Mouse (Mus musculus): ENCODE data around the gene Tmc7.

The Tmc7 gene

DNA sequence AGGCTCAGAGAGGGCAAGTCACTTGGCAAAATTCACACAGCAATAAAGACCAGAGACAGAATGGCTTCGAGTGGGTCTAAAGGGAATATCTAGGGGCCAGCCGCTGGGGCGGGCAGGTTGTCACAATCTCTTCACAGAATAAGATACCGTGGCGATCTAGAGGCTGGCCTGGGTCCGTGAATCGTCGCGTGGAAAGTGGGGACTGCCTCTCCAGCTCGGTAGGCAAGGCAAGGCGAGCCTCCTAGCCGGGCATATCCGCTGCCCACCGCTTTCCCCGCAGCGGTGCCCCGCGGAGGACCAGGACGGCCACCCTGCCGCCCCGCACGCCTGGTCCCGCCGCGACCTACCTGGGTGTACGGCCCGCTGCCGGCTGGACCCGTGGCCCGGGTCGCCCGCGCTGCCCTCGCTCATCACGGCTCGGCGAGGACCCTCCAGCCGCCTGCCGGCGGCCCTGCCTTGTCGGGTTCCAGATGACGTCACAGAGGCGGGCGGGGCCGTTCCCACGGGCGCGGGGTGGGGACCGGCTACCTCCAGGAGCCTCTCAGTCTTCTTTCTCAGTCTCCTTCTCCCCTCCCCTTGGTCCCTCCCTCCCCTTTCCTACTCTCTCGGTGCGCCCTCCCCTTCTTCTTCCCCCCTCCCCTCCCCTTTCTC is at the start of gene Tmc7:
TSS of gene Tmc7 (minus strand) at position 480 of the 651 bp plus-strand sequence.
- DNase-seq (ENCODE audit: low read depth, low spot score): no peak

DNA sequence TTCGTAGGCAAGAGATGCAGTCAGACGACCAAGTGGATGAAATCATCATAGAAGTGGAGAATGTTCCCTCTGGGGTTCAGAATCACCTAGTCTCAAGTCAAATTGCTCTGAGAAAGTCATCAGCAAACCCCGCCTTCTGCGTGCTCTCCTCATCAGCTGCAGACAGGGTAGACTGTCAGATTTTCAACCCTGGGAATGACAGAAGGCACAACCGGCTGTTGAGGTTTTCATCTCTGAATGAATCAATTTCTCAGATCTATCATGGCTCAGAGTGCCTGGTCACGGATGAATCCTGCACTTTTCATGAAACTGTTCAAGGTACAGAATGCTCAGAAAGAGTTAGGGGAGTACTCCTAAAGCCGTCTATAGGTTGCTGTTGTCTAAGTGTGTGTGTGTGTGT is 49.4 kb upstream of the Tmc7 start:
- DNase-seq (ENCODE audit: low read depth, low spot score): no peak

DNA sequence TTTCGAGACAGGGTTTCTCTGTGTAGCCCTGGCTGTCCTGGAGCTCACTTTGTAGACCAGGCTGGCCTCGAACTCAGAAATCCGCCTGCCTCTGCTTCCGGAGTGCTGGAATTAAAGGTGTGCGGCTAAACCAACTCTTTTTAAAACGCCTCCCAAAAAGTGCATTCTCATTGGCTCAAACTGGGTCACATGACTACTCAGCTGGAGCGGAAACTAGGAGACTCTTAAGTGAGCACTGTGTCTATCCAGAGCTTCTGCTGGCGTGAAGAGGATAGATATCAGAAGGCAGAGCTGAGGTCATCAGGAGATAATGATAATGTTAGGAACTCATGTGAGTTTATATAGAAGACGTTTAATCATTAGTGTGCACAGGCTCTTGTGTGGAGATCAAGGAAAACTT is 48.6 kb upstream of the Tmc7 start:
- DNase-seq (ENCODE audit: low read depth, low spot score): no peak

DNA sequence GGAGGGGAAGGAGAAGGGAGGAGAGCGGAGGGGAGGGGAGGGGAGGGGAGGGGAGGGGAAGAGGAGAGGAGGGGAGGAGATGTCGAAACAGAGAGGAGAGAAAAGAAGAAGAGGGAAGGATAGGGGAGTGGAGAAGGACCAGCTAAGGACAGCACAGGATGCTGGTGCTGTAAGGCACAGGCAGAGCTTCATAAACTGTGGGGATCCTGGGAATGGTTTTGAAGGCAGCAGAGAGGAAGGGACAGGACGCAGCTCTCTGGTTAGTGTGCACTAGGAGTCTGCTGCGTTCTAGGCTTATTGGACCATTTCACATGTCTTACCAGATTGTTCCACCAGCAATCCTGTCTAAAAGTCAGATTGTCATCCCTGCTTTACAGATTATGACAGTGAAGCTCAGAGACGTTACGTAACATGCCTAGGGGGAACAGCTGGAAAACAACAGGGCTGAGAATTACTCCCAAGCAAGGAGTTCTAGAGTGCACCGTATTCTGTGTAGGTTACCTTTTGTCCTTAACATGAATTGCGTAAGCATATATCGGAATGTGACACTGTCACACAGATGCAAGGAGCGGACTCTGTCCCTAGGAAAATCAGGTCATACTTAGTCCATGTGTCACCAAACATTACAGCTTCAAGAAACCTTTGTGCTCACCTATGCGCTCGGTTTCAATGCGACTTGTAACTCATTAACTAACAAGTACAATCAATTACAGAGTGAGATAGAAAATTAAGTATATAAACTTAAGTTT is 43.2 kb upstream of the Tmc7 start:
- no peak for DNase-seq (ENCODE audit: low read depth, low spot score)

DNA sequence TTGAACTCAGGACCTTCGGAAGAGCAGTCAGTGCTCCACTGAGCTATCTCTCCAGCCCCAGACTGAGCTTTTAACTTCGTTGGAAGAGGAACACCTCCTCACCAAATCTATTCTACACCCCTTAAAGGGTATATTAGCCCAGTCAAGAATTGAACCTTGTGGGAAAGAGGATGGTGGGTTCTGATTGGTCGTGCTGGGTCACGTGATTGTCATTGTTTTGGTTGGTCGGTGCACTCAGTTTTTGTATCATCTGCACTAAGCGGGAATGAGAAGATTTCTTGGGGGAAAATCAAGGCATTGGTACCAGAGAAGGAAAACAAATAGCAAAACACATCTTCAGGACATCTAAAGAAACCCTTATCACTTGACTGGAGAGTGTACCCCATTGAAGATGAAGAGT is 36.6 kb upstream of the Tmc7 start:
- DNase-seq (ENCODE audit: low read depth, low spot score): no peak

DNA sequence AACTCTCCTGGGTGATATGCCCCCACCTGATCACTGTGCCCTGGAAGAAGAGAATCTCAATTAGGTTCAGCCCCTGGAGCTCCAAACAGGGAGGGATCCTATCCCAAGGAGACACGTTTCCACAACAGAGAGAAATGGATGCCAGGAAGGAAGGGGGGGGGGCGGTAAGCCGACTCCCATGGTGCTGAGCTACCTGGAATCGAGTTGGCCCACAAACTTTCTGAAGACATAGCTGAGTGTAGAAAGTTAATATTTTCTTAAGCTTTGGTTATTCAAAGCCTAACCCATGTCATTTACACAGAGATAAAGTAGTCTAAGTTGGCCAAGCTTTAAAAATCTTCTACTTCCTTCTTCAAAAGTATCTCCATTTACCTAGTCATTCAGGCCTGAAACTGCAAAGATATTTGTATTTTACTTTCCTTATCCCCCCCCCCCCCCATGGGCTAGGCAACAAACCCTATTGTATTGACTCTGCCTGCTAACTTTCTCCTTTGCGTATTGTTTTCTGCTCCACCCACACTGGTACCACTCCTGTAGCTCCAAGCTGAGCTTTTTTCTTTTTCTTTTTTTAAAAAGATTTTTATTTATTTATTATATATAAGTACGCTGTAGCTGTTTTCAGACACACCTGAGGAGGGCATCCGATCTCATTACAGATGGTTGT is 35.8 kb upstream of the Tmc7 start:
- no peak for DNase-seq (ENCODE audit: low read depth, low spot score)

DNA sequence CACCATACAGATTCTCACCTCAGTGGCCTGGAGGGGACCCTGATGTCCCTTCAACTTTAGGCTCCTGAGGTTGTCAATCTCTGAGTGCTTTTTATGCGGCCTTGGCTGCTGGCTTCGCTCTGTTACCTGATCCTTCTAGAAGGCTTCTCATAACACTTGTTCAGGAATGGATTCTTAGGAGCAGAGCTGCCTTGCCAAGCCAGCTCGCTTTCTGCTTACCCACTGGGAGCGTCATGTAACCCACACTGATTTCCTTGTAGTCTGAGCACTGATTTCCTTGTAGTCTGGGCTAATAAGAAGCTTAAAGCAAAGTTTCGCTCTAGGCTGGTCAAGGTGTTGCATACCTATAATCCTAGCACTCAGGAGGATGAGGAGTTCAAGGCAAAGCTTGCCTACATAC is 33.6 kb upstream of the Tmc7 start:
- no peak for DNase-seq (ENCODE audit: low read depth, low spot score)

DNA sequence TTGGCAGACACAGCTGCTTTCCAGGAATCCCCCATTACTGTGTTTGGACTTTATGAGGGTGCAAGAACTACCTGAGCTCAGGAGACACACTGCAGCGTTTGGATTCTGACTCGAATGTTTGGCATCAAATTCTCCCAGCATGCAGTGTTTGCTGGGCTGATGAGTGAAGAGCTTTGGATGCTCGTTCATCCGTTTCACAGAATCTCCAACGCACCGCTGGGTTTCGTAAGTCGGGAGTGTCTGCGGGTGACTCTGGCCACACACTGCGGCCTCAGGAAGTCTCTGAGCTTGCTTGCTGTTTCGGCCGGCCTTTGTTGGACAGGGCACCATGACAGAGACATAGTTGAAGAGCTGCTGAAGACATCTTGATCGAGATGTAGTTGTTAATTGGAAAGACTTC is 29.5 kb upstream of the Tmc7 start:
- no peak for DNase-seq (ENCODE audit: low read depth, low spot score)

DNA sequence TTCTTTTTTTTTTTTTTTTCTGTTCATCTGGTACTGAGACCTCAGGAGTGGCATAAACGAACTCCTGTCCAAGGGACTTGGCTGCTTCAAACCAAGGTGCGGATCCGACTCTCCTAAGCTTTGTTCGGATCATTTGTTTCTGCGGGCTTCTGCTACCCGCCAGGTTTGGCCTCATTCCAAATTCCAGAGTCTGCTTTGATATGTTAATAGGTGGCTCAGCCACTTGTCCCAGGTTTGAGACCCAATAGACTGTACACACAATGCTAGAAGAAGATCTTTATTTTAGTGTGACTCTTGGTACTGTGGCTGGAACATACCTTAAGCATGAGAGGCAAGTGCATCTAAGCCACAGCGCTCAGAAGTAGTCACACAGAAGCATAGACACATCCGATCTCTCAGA is 27.4 kb upstream of the Tmc7 start:
- no peak for DNase-seq (ENCODE audit: low read depth, low spot score)

DNA sequence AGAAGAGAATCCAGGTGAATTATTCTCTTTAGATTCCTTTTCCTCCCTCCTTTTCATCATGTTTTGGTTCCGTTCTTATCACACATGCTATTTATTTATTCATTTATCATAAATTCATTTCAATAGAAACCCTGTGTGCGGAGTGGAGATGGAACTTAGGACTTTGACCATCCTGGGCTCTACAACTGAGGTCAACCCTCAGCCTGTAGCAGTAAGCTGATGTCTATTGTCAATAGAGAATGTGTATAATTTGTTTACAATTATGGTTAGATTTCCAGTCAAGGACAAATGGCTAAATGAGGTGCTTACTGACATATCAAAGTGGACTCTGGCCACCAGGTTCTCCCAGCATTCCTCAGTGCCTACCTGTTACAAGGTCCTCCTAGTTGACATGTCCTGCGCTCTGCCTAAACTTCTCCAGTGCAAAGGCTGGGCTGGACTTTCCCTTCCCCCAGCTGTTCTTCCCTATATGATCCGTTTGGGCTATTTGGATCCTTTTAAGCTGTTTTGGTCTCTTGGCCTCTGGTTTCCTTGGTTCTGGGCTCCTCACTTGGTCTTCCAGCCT is 26.7 kb upstream of the Tmc7 start:
- no peak for DNase-seq (ENCODE audit: low read depth, low spot score)

DNA sequence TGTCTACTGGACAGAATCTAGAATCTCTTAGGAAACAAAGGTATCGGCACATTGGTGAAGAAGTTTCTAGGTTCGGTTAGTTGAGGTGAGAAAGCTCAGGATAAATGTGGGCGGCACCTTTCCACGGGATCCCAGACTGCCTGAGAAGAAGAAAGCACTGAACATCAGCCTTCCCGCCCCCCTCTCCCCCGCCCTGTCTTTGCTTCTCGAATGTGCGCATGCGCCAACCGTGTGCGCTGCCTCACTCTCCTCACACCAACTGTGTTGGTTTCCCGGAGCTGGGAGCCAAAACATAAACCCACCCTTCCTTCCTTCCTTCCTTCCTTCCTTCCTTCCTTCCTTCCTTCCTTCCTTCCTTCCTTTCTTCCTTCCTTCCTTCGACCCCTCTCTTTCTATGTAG is 26.2 kb upstream of the Tmc7 start:
- no peak for DNase-seq (ENCODE audit: low read depth, low spot score)

DNA sequence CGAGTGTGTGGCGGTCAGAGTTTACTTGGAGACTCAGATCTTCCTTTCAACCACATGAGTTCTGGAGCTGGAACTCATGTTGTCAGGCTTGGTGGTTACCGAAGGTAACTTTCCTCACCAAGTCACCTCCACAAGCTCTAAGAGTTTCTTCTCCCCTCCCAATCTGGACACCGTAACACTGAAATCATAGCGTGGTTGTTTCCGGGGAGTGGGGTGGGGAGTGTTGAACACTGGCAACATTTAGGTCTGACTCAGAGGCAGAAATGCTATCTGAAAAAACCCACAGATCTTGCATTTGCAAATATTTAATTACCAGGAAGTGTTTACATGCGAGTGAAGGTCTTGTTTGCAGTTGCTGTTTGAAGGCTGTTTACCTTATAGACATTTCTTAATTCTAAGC is 25.3 kb upstream of the Tmc7 start:
- no peak for DNase-seq (ENCODE audit: low read depth, low spot score)

DNA sequence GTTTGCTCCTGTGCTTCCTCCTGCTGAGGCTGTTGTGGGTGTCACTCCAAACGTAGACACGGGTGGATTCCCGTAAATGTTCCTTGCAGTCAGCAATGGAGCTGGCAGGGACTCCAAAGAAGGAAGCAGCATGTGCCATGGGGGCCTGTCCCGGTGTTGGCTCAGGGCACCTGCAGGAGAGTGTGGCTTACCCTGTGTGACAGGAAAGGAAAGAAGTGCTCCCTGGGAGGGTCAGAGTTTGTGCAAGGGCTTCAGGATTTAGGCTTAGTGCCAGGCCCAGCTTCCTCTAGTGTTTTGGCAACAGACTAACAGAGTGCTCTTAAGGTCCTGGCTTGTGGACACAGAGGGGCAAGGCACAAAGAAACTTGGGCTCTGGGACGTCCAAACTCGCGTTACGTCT is 20.3 kb upstream of the Tmc7 start:
- DNase-seq (ENCODE audit: low read depth, low spot score): no peak

DNA sequence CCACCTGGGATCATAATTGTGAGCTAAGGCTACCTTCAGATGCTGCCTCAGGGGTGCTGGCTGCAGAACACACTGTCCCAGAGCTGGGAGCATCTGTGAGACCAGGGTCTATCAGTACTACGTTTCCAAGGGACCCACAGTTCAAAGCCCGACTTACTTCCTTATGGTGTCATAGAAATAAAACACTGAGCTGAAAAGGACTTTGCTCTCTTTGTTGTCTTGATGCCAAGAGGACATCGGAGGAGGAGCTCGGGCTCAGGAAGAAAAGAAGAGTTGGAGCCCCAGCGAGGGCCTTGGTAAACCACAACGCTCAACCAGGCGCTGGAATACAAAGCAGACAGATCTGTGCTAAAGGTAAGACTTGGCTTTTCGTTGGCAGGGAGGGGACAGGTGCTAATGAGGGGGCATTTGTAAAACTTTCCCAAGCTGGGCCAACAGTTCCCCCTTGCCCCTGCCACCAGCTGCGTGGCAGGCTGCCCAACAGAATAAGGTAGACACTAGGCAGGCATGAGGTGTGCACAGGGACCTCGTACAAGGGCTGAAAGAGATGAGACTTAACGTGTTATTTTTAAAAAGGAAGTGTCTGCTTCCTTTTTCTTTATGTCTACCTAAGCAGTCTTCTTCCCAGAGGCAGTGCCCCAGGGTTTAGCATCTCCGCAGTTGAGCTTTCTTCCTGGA is 15.6 kb upstream of the Tmc7 start:
- DNase-seq (ENCODE audit: low read depth, low spot score): no peak

DNA sequence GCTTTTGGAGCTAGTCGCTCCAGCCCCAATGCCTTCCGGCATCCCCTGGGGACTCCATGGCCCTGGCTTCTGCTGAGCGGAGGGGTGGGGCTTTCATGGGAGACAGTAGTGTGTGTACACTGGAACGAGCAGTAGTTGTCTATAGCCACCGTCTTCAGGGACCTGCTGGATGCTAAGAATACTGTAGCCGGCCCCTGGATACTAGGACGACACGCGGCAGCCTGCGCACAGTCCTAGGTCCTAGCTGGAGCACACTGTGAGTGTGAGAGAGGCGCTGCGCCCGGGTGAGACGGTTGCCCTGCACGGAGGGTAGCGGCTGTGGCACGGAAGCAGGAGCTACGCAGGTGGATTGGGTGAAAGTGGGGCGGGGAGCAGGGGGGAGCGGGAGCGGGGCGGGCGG is 12.7 kb upstream of the Tmc7 start, which contains the start of gene Tmc5:
TSS of gene Tmc5 (plus strand) at position 97 of the 400 bp plus-strand sequence.
- no peak for DNase-seq (ENCODE audit: low read depth, low spot score)

DNA sequence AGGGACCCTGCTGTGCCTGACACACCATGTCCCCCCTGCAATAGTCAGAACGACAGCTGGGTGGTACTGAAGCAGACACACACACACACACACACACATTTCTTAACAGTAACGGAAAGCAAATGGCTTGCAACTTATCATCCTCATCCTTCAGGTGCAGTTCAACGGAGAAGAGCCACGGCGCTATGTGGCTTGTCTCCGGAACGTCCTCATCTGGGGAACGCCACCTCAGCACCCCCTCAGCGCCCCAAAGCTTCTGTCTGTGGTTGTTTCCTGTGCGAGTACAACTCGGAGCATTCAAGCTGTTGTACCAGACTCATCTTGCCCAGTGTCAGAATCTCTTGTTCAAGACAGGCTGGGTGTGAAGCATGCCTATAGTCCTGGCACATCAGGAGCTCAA is 11.7 kb upstream of the Tmc7 start:
- DNase-seq (ENCODE audit: low read depth, low spot score): no peak

DNA sequence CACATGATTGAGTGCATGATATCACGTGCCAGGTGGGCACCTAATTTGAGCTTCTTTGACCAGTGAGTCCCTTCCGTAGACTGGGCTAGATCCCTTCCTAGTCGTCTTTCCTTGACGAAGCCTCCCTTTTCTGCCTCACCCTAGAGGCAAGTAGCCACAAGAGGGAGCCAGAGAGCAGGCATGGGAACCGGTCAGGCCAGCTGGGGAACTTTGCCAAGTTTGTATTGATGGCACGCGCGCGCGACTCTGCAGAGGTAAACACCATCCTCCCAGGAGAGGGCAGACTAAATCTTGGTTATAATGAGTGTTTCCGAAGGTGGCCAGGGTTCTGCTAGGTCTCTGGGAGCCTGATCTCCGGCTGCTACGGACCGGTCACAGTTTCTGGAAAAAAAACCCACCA is 10.7 kb upstream of the Tmc7 start:
- peak; percentile 86 for DNase-seq (ENCODE audit: low read depth, low spot score)

DNA sequence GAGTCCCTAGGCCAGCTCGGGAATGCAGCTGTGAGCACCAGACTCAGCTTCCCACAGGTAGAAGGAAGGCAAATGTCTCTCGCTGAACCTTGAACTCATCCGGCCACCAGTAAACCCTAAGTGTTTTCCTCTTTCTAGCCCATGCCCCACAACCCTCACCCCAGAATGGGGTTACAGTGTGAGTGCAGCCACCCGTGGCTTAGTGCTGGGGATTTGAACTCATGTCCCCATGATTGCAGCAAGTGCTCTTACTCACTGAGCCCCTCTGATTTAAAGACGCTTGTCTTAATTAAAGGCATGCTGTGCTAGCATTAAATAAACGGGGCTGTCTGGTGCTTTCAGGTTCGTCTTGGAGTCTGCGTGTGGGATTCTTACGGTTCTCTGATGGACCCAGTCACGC is 10.1 kb upstream of the Tmc7 start:
- no peak for DNase-seq (ENCODE audit: low read depth, low spot score)

DNA sequence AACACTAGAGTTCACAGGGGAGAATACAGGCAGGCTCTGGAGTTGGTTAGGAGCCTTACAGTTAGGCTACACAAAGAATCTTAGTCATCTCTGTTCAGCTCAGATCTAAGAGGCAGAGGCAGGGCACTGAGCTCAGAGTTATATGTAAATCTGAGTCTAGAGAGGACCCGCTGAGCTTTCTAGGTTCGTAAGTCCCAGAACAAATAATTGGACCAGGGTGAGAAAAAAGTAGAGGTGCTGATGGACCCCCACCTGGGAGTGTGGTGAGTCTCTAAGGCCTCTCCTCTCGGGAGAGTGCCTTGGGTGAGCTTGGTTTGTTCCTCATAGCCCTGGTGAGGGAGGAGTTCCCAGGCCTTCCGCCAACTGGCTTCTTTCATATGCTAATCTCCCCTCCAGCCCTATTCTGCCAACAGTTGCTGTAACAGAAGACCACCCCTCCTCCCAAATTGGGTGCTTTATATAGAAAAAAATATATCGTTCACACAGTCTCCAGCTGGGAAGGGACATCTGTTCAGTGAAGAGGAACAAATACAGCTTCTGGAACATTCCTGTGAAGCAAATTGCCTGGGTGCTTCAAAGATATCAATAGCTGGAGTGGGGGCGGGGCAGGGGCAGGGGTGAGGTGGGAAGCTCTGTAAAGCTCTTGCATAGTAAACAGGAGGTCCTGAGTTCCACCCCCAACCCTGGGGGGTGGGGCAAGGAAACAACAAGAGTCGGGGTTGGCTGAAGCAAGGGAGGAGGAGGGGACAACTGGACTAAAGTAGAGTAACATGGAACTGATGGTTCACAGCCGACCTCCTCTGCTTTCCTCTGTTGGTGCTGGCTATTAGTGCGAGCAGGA is 9.3 kb upstream of the Tmc7 start:
- no peak for DNase-seq (ENCODE audit: low read depth, low spot score)

DNA sequence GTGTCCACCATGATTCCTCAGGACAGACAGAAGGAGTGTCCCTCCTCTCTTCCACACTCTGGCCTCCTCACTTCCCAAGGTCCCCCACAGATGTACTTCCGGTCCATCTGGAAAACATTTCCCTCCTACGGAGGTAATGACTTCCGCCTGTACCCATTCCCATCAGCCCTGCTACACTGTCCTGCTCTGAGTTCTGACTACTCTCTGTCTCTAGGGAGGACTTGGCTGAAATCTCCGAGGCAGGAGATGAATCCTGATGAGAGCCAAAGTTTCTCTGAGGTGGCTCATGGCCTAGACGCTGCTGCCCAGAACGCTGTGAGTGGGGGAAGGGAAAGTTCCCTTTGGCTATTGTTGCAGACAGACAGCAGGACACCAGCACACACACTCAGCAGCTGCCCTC is 7.6 kb upstream of the Tmc7 start:
- no peak for DNase-seq (ENCODE audit: low read depth, low spot score)

DNA sequence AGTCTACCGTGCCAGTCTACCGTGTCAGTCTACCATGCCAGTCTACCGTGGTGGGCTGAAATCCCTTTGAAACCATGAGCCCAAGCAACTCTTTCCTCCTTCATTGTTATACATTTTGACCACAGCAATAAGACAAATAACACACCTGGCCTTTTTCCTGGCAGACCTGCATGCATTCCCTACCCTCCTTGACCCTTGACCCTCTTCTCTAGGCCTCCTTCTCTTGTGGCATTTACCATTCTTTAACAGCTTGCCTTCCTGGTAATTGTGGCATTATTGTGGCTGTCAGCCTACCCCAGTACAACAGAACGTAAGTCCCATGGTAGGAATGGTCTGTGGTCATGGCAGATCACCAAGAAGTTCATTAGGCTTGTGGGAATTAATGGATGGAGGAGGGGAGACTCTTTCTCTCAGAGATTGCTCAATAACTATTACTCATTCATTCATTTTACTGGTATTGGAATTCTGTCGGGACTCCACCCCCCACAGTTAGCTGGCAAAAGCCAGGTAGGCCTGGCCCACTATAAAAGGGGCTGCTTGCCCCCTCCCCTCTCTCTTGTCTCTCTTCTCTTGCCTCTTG is 6.3 kb upstream of the Tmc7 start:
- no peak for DNase-seq (ENCODE audit: low read depth, low spot score)
